Mouse (Mus musculus) embryonic facial prominence, embryonic 12.5 days (tissue): ENCODE results near the gene Bri3. TPM values are rescaled to one million over a fixed set of nuclear protein-coding genes. Genes with fewer than 3 reads are reported as not detected.

ENCODE experiments used
- ATAC-seq: fragments of 200-750 bp; cut with Nextera tagmentation; 2 replicates; pipeline ENCODE4 v1.8.0; 2017; ENCODE audit not compliant: insufficient number of reproducible peaks, insufficient read depth, low FRiP score, low TSS enrichment
- H3K27ac ChIP-seq: fragments of 300-500 bp; sonication (generic); 2 replicates; pipeline ENCODE4 v1.5.1; 2016; ENCODE audit warnings: mild to moderate bottlenecking
- H3K27me3 ChIP-seq: fragments of 300-500 bp; sonication (generic); 2 replicates; pipeline ENCODE4 v1.6.1; 2016; ENCODE audit warnings: mild to moderate bottlenecking, moderate library complexity
- H3K36me3 ChIP-seq: fragments of 300-500 bp; sonication (generic); 2 replicates; pipeline ENCODE4 v1.6.1; 2016; ENCODE audit warnings: mild to moderate bottlenecking
- H3K4me1 ChIP-seq: fragments of 300-500 bp; sonication (generic); 2 replicates; pipeline ENCODE4 v1.6.1; 2016
- H3K4me2 ChIP-seq: fragments of 300-500 bp; sonication (generic); replicated peaks from 2 replicates; pipeline ENCODE4 v1.6.1; 2016; ENCODE audit warnings: mild to moderate bottlenecking, moderate library complexity
- H3K4me3 ChIP-seq: fragments of 300-500 bp; sonication (generic); 2 replicates; pipeline ENCODE4 v1.5.1; 2016; ENCODE audit warnings: mild to moderate bottlenecking
- H3K9ac ChIP-seq: fragments of 300-500 bp; sonication (generic); 2 replicates; pipeline ENCODE4 v1.6.1; 2016; ENCODE audit warnings: mild to moderate bottlenecking, moderate library complexity
- H3K9me3 ChIP-seq: fragments of 300-500 bp; sonication (generic); 2 replicates; pipeline ENCODE4 v1.6.1; 2016; ENCODE audit warnings: mild to moderate bottlenecking, moderate library complexity
- WGBS: fragments of 180-500 bp; shearing (Covaris S2); methylation state at CpG from one replicate; pipeline ENCODE4 v1.1.7; 2016; 5-methylcytosine and 5-hydroxymethylcytosine counted together
- polyA plus RNA-seq: library from polyadenylated mRNA; unstranded; fragments of >200 nt; fragmentation: Nextera tagmentation; extraction: Ambion mirVana; gene quantifications from 2 replicates; pipeline ENCODE4 v1.2.1, GENCODE M21; 2016

Gene Bri3
- polyA plus RNA-seq, 1 experiment from 2014 or later, result 143 TPM

- Histone ChIP-seq H3K27ac (no peak overlapping the region), H3K27me3 (no peaks in the 10 kb centered on the region), H3K4me2 (no peak overlapping the region), H3K4me3 (no peak overlapping the region), H3K36me3 (peaks cover 4% of the 10 kb centered on the region; the same call in 1 of the 2 replicates), H3K9me3 (no peaks in the 10 kb centered on the region), H3K9ac (no peak overlapping the region), H3K4me1 (peaks cover 13% of the 10 kb centered on the region)
- no peak for ATAC-seq
- WGBS, result 39% methylated on average over 12 of the region's 12 CpGs
Measured at GRCm38 (mm10) chr5:144219306-144219705, 24.9 kb upstream of the Bri3 start.

GRCm38 (mm10) chr5:144219936-144220335, 24.3 kb upstream of the Bri3 start:
- no peak for ATAC-seq
- Histone ChIP-seq H3K9ac (no peak overlapping the region), H3K4me3 (no peak overlapping the region), H3K9me3 (no peaks in the 10 kb centered on the region), H3K4me2 (no peak overlapping the region), H3K27me3 (no peaks in the 10 kb centered on the region), H3K27ac (no peak overlapping the region), H3K4me1 (peaks cover 15% of the 10 kb centered on the region), H3K36me3 (peaks cover 4% of the 10 kb centered on the region; the same call in 1 of the 2 replicates)
- 92% methylated on average over 5 of the region's 5 CpGs for WGBS

GRCm38 (mm10) chr5:144221305-144221704, 22.9 kb upstream of the Bri3 start:
- Histone ChIP-seq H3K4me3 (no peak overlapping the region), H3K4me2 (no peak overlapping the region), H3K4me1 (peaks cover 15% of the 10 kb centered on the region), H3K27me3 (no peaks in the 10 kb centered on the region), H3K9me3 (no peaks in the 10 kb centered on the region), H3K9ac (no peak overlapping the region), H3K27ac (no peak overlapping the region), H3K36me3 (peaks cover 3% of the 10 kb centered on the region; the same call in 1 of the 2 replicates)
- no peak for ATAC-seq
- WGBS, result 63% methylated on average over 4 of the region's 4 CpGs

- Histone ChIP-seq H3K9me3 (no peaks in the 10 kb centered on the region), H3K27ac (peak overlapping the region; percentile 13), H3K4me1 (peaks cover 15% of the 10 kb centered on the region), H3K27me3 (no peaks in the 10 kb centered on the region), H3K4me3 (peak overlapping the region; percentile 68), H3K9ac (peak overlapping the region; percentile 58), H3K4me2 (peak overlapping the region; percentile 86), H3K36me3 (no peaks in the 10 kb centered on the region)
- 2% methylated on average over 25 of the region's 25 CpGs for WGBS
- peak; percentile 70 for ATAC-seq
Measured at GRCm38 (mm10) chr5:144222811-144223502, 21.3 kb upstream of the Bri3 start.

GRCm38 (mm10) chr5:144223503-144223862, 20.8 kb upstream of the Bri3 start, which contains the start of gene Tecpr1:
TSS of gene Tecpr1 (minus strand) at chr5:144223615.
- H3K27me3 ChIP-seq, result no peaks in the 10 kb centered on the region
- under 1% methylated on average over 30 of the region's 37 CpGs for WGBS
- peak within 1 kb of the TSS; percentile 86 for H3K4me2 ChIP-seq
- peak within 1 kb of the TSS; percentile 58 for H3K9ac ChIP-seq
- ATAC-seq, result peak; percentile 93
- H3K36me3 ChIP-seq, result no peaks in the 10 kb centered on the region
- H3K4me3 ChIP-seq, result peak within 1 kb of the TSS; percentile 68
- peaks cover 15% of the 10 kb centered on the region for H3K4me1 ChIP-seq
- H3K27ac ChIP-seq, result peak within 1 kb of the TSS; percentile 17
- no peaks in the 10 kb centered on the region for H3K9me3 ChIP-seq

GRCm38 (mm10) chr5:144223899-144224816, 20.1 kb upstream of the Bri3 start:
- no peak for ATAC-seq
- Histone ChIP-seq H3K27ac (no peak overlapping the region; the same call in 1 of the 2 replicates), H3K36me3 (no peaks in the 10 kb centered on the region), H3K9ac (peak overlapping the region; percentile 58), H3K4me3 (peak overlapping the region; percentile 68), H3K27me3 (no peaks in the 10 kb centered on the region), H3K9me3 (no peaks in the 10 kb centered on the region), H3K4me1 (peaks cover 15% of the 10 kb centered on the region), H3K4me2 (peak overlapping the region; percentile 86)
- WGBS, result 23% methylated on average over 18 of the region's 18 CpGs

- Histone ChIP-seq H3K9ac (no peak overlapping the region), H3K4me2 (no peak overlapping the region), H3K4me3 (no peak overlapping the region), H3K4me1 (peaks cover 15% of the 10 kb centered on the region), H3K27ac (no peak overlapping the region), H3K9me3 (no peaks in the 10 kb centered on the region), H3K36me3 (no peaks in the 10 kb centered on the region), H3K27me3 (no peaks in the 10 kb centered on the region)
- ATAC-seq, result no peak
- WGBS, result 29% methylated on average over 11 of the region's 11 CpGs
Measured at GRCm38 (mm10) chr5:144226220-144226619, 18.0 kb upstream of the Bri3 start.

- H3K27ac ChIP-seq, result no peak overlapping the region
- H3K4me3 ChIP-seq, result no peak overlapping the region
- no peaks in the 10 kb centered on the region for H3K4me1 ChIP-seq
- 86% methylated on average over 7 of the region's 7 CpGs for WGBS
- ATAC-seq, result no peak
- no peaks in the 10 kb centered on the region for H3K27me3 ChIP-seq
- no peaks in the 10 kb centered on the region for H3K9me3 ChIP-seq
- H3K36me3 ChIP-seq, result no peaks in the 10 kb centered on the region
- no peak overlapping the region for H3K4me2 ChIP-seq
- H3K9ac ChIP-seq, result no peak overlapping the region
Measured at GRCm38 (mm10) chr5:144230216-144230615, 14.0 kb upstream of the Bri3 start.

- Histone ChIP-seq H3K9me3 (no peaks in the 10 kb centered on the region), H3K36me3 (no peaks in the 10 kb centered on the region), H3K9ac (no peak overlapping the region), H3K27me3 (no peaks in the 10 kb centered on the region), H3K4me1 (no peaks in the 10 kb centered on the region), H3K27ac (no peak overlapping the region), H3K4me3 (no peak overlapping the region), H3K4me2 (no peak overlapping the region)
- ATAC-seq, result no peak
- 77% methylated on average over 1 of the region's 1 CpGs for WGBS
Measured at GRCm38 (mm10) chr5:144231410-144231809, 12.8 kb upstream of the Bri3 start.

- no peak overlapping the region for H3K4me2 ChIP-seq
- no peak overlapping the region for H3K9ac ChIP-seq
- no peak overlapping the region for H3K27ac ChIP-seq
- no peak for ATAC-seq
- H3K4me1 ChIP-seq, result no peaks in the 10 kb centered on the region
- WGBS, result 86% methylated on average over 5 of the region's 5 CpGs
- no peaks in the 10 kb centered on the region for H3K9me3 ChIP-seq
- no peak overlapping the region for H3K4me3 ChIP-seq
- H3K27me3 ChIP-seq, result no peaks in the 10 kb centered on the region
- H3K36me3 ChIP-seq, result no peaks in the 10 kb centered on the region
Measured at GRCm38 (mm10) chr5:144232531-144232930, 11.7 kb upstream of the Bri3 start.

- H3K4me3 ChIP-seq, result no peak overlapping the region
- no peak overlapping the region for H3K27ac ChIP-seq
- H3K36me3 ChIP-seq, result no peaks in the 10 kb centered on the region
- no peaks in the 10 kb centered on the region for H3K4me1 ChIP-seq
- ATAC-seq, result no peak
- no peak overlapping the region for H3K9ac ChIP-seq
- no peaks in the 10 kb centered on the region for H3K9me3 ChIP-seq
- H3K4me2 ChIP-seq, result no peak overlapping the region
- 73% methylated on average over 6 of the region's 6 CpGs for WGBS
- H3K27me3 ChIP-seq, result no peaks in the 10 kb centered on the region
Measured at GRCm38 (mm10) chr5:144234222-144234621, 10.0 kb upstream of the Bri3 start.

GRCm38 (mm10) chr5:144234714-144235113, 9.5 kb upstream of the Bri3 start:
- no peak overlapping the region for H3K27ac ChIP-seq
- WGBS, result 82% methylated on average over 7 of the region's 7 CpGs
- H3K36me3 ChIP-seq, result no peaks in the 10 kb centered on the region
- no peaks in the 10 kb centered on the region for H3K27me3 ChIP-seq
- no peaks in the 10 kb centered on the region for H3K4me1 ChIP-seq
- no peak overlapping the region for H3K4me2 ChIP-seq
- H3K9ac ChIP-seq, result no peak overlapping the region
- no peaks in the 10 kb centered on the region for H3K9me3 ChIP-seq
- H3K4me3 ChIP-seq, result no peak overlapping the region
- no peak for ATAC-seq
